Mouse (Mus musculus) 3134 (cell line): ENCODE results near the gene Gm5128.
"Not testable (repeated sequence)": the region's sequence is repeated elsewhere in the genome, so short reads cannot be mapped to it uniquely, and the experiment has no call there.

Source experiments
- DNase-seq: peaks from one replicate; pipeline ENCODE4 v3.0.0-alpha.2; 2011; ENCODE audit warnings: low spot score; ENCODE audit not compliant: insufficient read length; ENCODE audit errors: extremely low read depth

Gene Gm5128

GRCm38 (mm10) chrX:135372984-135373383 is at the start of gene Gm5128:
Gene Gm5128, plus strand, starts transcription at chrX:135373284.
- not testable (repeated sequence) for DNase-seq

GRCm38 (mm10) chrX:135360685-135361084 is 12.4 kb upstream of the Gm5128 start:
- not testable (repeated sequence) for DNase-seq

DNA sequence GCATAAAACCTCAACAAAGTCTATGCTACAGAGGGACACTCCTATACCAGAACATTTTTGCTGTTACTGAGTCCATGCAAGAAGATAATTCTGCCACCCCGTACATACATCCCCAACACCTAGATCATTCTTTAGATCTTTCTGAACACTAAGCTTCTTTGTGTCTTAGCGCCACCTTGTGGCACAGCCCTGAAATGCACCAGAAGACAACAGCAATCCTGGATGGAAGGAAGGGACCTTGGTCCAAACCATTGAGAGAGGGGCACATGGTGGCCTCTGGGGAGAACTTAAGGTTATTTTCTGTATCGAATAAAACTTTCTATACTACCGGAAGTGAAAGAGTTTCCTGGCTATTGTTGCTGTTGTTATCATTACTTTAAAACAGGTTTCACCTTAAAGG is 11.1 kb upstream of the Gm5128 start:
- not testable (repeated sequence) for DNase-seq

DNA sequence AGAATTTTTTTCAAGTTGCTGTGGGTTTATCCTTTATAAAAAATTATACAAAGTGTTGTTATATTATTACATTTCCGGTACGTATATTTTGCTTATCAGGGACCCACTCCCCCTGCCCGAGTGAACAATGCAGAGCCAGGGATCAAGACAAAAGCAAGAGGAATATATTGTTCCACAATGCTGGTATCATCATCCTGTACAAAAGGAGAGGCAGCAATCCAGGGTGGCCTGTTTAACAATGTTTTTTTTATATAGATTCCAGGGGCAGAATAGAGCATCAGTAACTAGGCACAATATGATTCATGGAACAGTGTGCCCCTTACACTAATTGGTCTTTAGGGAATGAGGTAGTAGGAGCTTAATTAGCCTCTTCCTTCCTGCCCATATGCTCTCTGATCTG is 30.5 kb downstream of the Gm5128 start:
- DNase-seq, result not testable (repeated sequence)

GRCm38 (mm10) chrX:135421203-135421602 is 48.1 kb downstream of the Gm5128 start:
- not testable (repeated sequence) for DNase-seq

DNA sequence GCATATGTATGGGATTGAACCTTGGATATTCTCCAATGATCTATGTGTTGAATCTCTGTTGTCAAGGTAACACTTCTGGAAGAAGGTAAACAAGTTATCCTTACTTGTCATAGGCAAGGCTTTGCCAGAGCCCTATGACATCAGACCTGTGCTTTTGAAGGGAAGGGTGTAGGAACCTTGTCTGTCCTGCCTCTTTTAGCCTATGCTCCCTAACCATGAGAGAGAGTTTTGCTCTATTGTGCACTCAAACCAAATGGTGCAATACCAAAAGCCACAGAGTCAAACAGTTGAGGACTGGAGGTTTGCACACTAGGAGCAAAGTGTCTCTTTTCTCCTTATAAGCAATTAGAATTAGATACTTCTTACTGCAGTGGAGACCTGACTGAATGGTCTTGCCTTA is 48.7 kb downstream of the Gm5128 start:
- DNase-seq, result not testable (repeated sequence)

DNA sequence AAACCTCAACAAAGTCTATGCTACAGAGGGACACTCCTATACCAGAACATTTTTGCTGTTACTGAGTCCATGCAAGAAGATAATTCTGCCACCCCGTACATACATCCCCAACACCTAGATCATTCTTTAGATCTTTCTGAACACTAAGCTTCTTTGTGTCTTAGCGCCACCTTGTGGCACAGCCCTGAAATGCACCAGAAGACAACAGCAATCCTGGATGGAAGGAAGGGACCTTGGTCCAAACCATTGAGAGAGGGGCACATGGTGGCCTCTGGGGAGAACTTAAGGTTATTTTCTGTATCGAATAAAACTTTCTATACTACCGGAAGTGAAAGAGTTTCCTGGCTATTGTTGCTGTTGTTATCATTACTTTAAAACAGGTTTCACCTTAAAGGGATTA is 49.4 kb downstream of the Gm5128 start:
- DNase-seq, result not testable (repeated sequence)
